Mouse (Mus musculus) intestine, embryonic 14.5 days (tissue): ENCODE measurements around the gene Them4. TPM values are rescaled to one million over a fixed set of nuclear protein-coding genes. Genes with fewer than 3 reads are reported as not detected.
A peak's percentile ranks its signal among the peaks of the same experiment; 100 is the strongest.

ENCODE experiments used
- ATAC-seq: fragments of 200-750 bp; cut with Nextera tagmentation; replicated peaks from 2 replicates; pipeline ENCODE4 v1.8.0; 2017; ENCODE audit warnings: low read depth, moderate number of reproducible peaks, moderate TSS enrichment, moderate library complexity; ENCODE audit not compliant: low FRiP score, low TSS enrichment
- DNase-seq: peaks from one replicate; pipeline ENCODE4 v3.0.0-alpha.2; 2018; ENCODE audit warnings: low spot score
- H3K27ac ChIP-seq: fragments of 300-500 bp; sonication (generic); 2 replicates; pipeline ENCODE4 v1.5.1; 2014; ENCODE audit warnings: low read depth, mild to moderate bottlenecking, control low read depth
- H3K27me3 ChIP-seq: fragments of 300-500 bp; sonication (generic); replicated peaks from 2 replicates; pipeline ENCODE4 v1.6.1; 2014; ENCODE audit warnings: low read length, control low read depth; ENCODE audit not compliant: control insufficient read depth, insufficient read depth
- H3K36me3 ChIP-seq: fragments of 300-500 bp; sonication (generic); 2 replicates; pipeline ENCODE4 v1.6.1; 2014; ENCODE audit warnings: low read length, control low read depth; ENCODE audit not compliant: control insufficient read depth, insufficient read depth
- H3K4me1 ChIP-seq: fragments of 300-500 bp; sonication (generic); replicated peaks from 2 replicates; pipeline ENCODE4 v1.6.1; 2014; ENCODE audit warnings: low read length, control low read depth, mixed read lengths; ENCODE audit not compliant: control insufficient read depth, insufficient read depth
- H3K4me2 ChIP-seq: fragments of 300-500 bp; sonication (generic); 2 replicates; pipeline ENCODE4 v1.6.1; 2014; ENCODE audit warnings: low read length
- H3K4me3 ChIP-seq: fragments of 300-500 bp; sonication (generic); 2 replicates; pipeline ENCODE4 v1.5.1; 2014; ENCODE audit warnings: low read depth, low read length, control low read depth, mixed read lengths
- H3K9ac ChIP-seq: fragments of 300-500 bp; sonication (generic); 2 replicates; pipeline ENCODE4 v1.6.1; 2014; ENCODE audit warnings: mild to moderate bottlenecking, low read length
- H3K9me3 ChIP-seq: fragments of 300-500 bp; sonication (generic); 2 replicates; pipeline ENCODE4 v1.6.1; 2016; ENCODE audit warnings: low read length, control low read depth; ENCODE audit not compliant: control insufficient read depth
- WGBS: fragments of 180-500 bp; shearing (Covaris S2); extraction: QIAGEN DNeasy Blood & Tissue Kit; methylation state at CpG from one replicate; pipeline ENCODE4 v1.1.7; 2014; 5-methylcytosine and 5-hydroxymethylcytosine counted together
- polyA plus RNA-seq: library from polyadenylated mRNA; unstranded; fragments of >200 nt; fragmentation: Nextera tagmentation; extraction: Ambion mirVana; gene quantifications from 2 replicates; pipeline ENCODE4 v1.2.1, GENCODE M21; 2014

Gene Them4
- polyA plus RNA-seq, 1 experiment from 2014 or later, result 17.5 TPM

DNA sequence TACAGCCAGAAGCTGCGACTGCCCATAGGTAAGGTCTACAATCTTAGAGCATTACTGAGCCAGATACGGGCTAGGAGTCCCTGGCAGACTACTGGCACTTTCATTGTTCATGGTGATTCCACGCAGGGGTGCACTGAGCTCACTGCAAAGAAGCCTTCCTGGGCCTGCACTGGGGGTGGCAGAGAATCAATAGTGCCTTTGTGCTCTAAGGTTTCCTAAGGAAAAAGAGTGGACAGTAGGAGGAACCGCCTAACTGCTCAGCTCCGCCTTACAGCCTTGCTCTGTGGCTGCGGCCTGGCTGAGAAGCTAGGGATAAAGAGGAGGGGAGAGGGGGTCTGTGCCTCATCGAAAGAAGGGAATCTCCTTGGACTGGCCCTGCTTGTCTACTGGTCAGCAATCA lies 52.2 kb downstream of the Them4 start, which contains the start of gene C2cd4d:
Gene C2cd4d, plus strand, starts transcription at position 301 of the 400 bp plus-strand sequence.
- Histone ChIP-seq H3K9ac (peak within 1 kb of the TSS; percentile 71), H3K27ac (no peak within 1 kb of the TSS), H3K9me3 (no peaks in the 10 kb centered on the region), H3K4me2 (peak within 1 kb of the TSS; percentile 74), H3K27me3 (peaks cover 19% of the 10 kb centered on the region), H3K4me1 (0 out of 2 replicates have a peak, but pooled peaks cover 3% of the 10 kb centered on the region), H3K4me3 (peak within 1 kb of the TSS; percentile 42), H3K36me3 (no peaks in the 10 kb centered on the region)
- no peak for DNase-seq
- WGBS, result 66% methylated on average over 7 of the region's 7 CpGs
- ATAC-seq, result no peak

DNA sequence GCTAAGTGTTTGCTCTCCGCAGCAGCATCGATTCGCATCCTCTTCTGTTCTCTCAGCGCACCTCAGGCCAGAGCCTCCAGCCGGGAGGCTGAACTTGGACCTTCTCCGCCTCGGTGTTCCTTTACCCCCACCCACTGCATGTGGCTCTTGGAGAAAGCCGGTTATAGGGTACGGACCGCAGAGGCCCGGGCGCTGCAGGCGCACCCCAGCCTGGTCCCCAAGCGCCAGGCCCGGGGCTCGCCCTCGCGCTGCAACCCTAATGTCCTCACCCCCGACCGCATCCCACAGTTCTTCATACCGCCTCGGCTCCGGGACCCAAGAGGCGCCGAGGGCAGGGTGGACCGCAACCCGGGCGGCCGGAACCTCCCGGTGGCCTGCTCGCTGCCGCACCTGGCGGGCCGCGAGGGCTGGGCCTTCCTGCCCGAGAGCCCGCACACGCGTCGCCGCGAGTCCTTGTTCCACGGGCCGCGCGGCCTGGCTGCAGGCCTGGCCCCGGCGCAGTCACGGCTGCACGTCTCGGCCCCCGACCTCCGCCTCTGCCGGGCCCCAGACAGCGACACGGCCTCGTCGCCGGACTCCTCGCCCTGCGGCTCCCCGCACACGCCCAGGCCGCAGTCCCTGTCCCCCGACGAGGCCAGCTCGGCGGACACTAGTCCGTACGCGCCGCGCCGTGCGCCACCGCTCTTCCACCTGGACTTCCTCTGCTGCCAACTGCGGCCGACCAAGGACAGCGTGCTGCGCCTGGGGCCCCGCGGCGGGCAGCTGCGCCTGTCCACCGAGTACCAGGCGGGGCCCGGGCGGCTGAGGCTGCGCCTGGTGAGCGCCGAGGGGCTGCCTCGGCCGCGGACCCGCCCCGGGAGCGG lies 53.6 kb downstream of the Them4 start:
- DNase-seq (peak; percentile 79), ATAC-seq (peak; percentile 54)
- Histone ChIP-seq H3K9me3 (no peaks in the 10 kb centered on the region), H3K4me3 (peak overlapping the region; percentile 42), H3K9ac (peak overlapping the region; percentile 71), H3K27ac (no peak overlapping the region; the same call in 1 of the 2 replicates), H3K4me1 (0 out of 2 replicates have a peak, but pooled peaks cover 3% of the 10 kb centered on the region), H3K4me2 (peak overlapping the region; percentile 74), H3K27me3 (peaks cover 19% of the 10 kb centered on the region), H3K36me3 (no peaks in the 10 kb centered on the region)
- 6% methylated on average over 91 of the region's 97 CpGs for WGBS

DNA sequence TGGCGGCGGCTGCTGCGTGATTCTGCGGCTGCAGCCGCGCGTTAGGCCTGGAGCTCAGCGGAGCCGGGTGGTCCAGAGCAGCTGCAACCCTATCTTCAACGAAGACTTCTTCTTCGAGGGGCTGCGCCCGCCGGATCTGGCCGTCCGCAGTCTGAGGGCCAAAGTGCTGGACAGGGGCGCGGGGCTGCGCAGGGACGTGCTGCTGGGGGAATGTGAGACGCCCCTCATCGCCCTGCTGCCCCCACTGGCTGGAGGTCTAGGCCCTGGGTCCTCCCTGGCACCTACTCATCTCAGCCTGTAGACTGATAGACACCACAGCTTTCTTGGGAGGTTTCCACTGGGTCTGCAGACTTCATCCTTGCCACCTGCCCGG lies 54.3 kb downstream of the Them4 start:
- H3K27ac ChIP-seq, result no peak overlapping the region; the same call in 1 of the 2 replicates
- H3K27me3 ChIP-seq, result peaks cover 19% of the 10 kb centered on the region
- H3K9ac ChIP-seq, result peak overlapping the region; percentile 71
- 3% methylated on average over 23 of the region's 23 CpGs for WGBS
- H3K36me3 ChIP-seq, result no peaks in the 10 kb centered on the region
- 0 out of 2 replicates have a peak, but pooled peaks cover 3% of the 10 kb centered on the region for H3K4me1 ChIP-seq
- no peaks in the 10 kb centered on the region for H3K9me3 ChIP-seq
- ATAC-seq (peak; percentile 55), DNase-seq (no peak)
- peak overlapping the region; percentile 74 for H3K4me2 ChIP-seq
- H3K4me3 ChIP-seq, result peak overlapping the region; percentile 42

DNA sequence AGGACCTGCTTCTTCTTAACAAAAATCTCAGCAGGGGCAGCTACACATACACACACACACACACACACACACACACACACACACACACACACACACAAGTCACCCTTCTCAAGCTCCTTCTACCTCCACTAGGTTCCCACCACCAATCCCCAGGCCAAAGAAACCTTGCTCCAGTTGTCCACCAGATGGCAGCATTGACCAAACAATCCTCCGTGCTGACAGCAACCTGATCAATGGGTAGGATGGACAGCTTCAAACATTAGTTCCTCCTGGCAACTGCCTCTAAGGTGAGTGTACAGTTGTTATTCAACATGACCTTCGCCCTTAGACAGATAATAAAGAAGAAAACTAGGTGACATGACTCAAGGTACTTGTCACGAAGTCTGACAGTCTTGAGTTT lies 56.9 kb downstream of the Them4 start:
- H3K4me3 ChIP-seq, result no peak overlapping the region
- ATAC-seq, result peak; percentile 38; the same call in 1 of the 2 replicates
- H3K9ac ChIP-seq, result no peak overlapping the region
- H3K4me1 ChIP-seq, result peaks cover 7% of the 10 kb centered on the region; the same call in 1 of the 2 replicates
- WGBS, result 22% methylated on average over 3 of the region's 3 CpGs
- no peak overlapping the region for H3K4me2 ChIP-seq
- no peak overlapping the region for H3K27ac ChIP-seq
- no peaks in the 10 kb centered on the region for H3K9me3 ChIP-seq
- H3K27me3 ChIP-seq, result peaks cover 19% of the 10 kb centered on the region
- peak; percentile 91 for DNase-seq
- H3K36me3 ChIP-seq, result no peaks in the 10 kb centered on the region

DNA sequence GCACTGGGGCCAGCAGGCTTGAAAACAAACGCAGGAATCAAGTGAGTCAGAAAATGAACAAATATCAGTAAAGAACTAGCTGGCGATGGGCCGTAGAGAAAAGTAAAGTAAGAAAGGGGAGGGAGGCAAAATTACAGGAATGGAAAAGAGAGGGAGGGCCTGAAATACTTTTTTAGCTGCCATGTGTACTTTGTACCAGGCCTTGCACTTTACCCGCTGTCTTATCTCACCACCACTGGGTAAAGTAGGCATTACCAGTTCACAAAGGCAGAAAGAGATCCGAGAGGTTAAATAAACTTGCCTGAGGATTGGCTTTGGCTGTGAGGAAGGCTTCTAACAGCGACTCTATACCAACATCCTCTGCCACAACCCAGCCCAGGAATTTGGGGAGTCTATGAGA lies 57.6 kb downstream of the Them4 start:
- WGBS, result 79% methylated on average over 6 of the region's 6 CpGs
- Histone ChIP-seq H3K4me2 (no peak overlapping the region), H3K4me3 (no peak overlapping the region), H3K36me3 (no peaks in the 10 kb centered on the region), H3K27me3 (peaks cover 16% of the 10 kb centered on the region), H3K4me1 (peaks cover 8% of the 10 kb centered on the region; the same call in 1 of the 2 replicates), H3K27ac (no peak overlapping the region), H3K9me3 (no peaks in the 10 kb centered on the region), H3K9ac (no peak overlapping the region)
- DNase-seq (no peak), ATAC-seq (no peak)

DNA sequence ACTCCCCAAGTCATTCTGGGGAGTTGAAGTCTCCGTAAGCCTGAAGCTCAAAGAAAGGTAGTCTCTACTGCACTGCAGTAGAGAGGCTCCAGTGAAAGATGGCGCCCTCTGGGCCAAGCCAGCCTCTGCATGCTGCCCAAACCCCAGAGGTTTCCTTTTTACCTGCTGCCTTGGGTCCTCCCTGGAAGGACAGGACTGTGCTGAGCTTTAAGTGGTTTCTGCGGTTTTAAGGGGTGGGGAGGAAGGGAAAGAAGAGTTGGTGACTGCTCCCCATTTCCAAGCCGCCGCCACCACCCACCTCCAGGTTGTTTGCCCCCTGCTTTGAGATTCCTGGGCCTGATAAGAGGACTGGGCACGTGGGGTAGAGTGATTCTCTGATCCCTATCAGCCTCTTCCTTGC lies 58.7 kb downstream of the Them4 start:
- H3K4me3 ChIP-seq, result no peak overlapping the region

DNA sequence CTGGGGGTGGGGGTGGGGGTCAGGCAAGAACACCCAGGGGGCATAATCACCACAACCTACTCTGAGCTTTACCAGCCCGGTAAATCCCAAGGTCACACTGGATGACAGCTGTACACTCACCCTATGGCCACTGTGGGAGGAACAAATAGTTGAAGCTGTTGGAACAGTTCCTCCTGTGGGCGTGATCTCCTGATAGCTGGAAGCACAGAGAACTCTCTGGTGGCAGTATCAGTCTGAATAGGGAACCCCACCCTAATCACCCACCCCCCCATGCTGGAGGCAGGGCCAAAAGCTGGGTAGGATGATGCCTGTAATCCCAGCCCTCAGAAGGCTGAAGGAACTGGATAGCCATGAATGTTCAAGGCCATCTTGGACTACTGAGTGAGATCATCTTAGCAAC lies 59.8 kb downstream of the Them4 start:
- H3K9me3 ChIP-seq, result no peaks in the 10 kb centered on the region
- H3K27me3 ChIP-seq, result 0 out of 2 replicates have a peak, but pooled peaks cover 6% of the 10 kb centered on the region
- peaks cover 13% of the 10 kb centered on the region for H3K4me1 ChIP-seq
- no peaks in the 10 kb centered on the region for H3K36me3 ChIP-seq
- ATAC-seq (no peak), DNase-seq (no peak)
- no peak overlapping the region for H3K4me3 ChIP-seq
- whole genome bisulfite sequencing, result 48% methylated on average over 2 of the region's 2 CpGs
- no peak overlapping the region for H3K4me2 ChIP-seq
- H3K27ac ChIP-seq, result no peak overlapping the region
- no peak overlapping the region for H3K9ac ChIP-seq

More for the DNA sequence above, 58.7 kb downstream of the Them4 start:
- ATAC-seq, result no peak
- Histone ChIP-seq H3K4me1 (peaks cover 10% of the 10 kb centered on the region), H3K9ac (no peak overlapping the region), H3K4me2 (no peak overlapping the region), H3K27me3 (0 out of 2 replicates have a peak, but pooled peaks cover 13% of the 10 kb centered on the region), H3K27ac (no peak overlapping the region), H3K9me3 (no peaks in the 10 kb centered on the region), H3K36me3 (no peaks in the 10 kb centered on the region)
- DNase-seq, result no peak
- WGBS, result 63% methylated on average over 6 of the region's 6 CpGs

DNA sequence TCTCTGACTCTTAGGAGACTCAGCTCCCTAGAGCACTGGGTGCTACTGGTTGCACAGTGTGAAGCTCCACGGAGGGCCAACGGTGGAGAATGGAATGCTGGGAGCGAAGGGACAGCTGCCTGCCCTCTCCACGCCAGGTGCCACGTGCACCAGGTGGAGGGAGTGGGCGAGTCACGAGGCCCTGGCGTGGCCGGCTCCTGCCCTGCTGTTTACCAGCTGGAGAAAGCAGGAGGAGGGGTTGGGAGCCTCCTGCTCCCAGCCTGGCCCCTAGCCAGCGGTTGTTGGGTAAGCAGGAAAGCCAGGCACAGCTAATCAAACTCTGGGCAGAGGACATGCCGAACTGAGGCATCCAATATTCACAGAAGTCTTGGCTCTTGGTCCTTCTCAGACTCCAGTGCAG lies 61.7 kb downstream of the Them4 start:
- ATAC-seq (peak; percentile 48; the same call in 1 of the 2 replicates), DNase-seq (no peak)
- WGBS, result 3% methylated on average over 11 of the region's 11 CpGs
- Histone ChIP-seq H3K4me2 (peak overlapping the region; percentile 36), H3K9ac (no peak overlapping the region), H3K4me3 (no peak overlapping the region), H3K9me3 (no peaks in the 10 kb centered on the region), H3K27ac (no peak overlapping the region), H3K36me3 (no peaks in the 10 kb centered on the region), H3K27me3 (no peaks in the 10 kb centered on the region), H3K4me1 (peaks cover 13% of the 10 kb centered on the region)
